Mouse (Mus musculus) inflammation-experienced regulatory T-cells, adult 6 months (primary cell): ENCODE measurements around the gene Sox6. TPM values are rescaled to one million over a fixed set of nuclear protein-coding genes. Genes with fewer than 3 reads are reported as not detected.
"Not testable (repeated sequence)": the region's sequence is repeated elsewhere in the genome, so short reads cannot be mapped to it uniquely, and the experiment has no call there.

Source experiments
- ATAC-seq: one replicate; pipeline ENCODE4 v1.8.0; 2017
- polyA plus RNA-seq, 3 experiments: library from polyadenylated mRNA; unstranded; fragments of 100-300 nt; shearing (Covaris generic); gene quantifications; one replicate each; pipeline ENCODE4 v1.2.1; 2017

Sox6 gene
- polyA plus RNA-seq, 3 experiments from 2014 or later = not detected

- no peak for ATAC-seq
Measured at GRCm38 (mm10) chr7:115630691-115631090, 407.9 kb downstream of the Sox6 start.

GRCm38 (mm10) chr7:115630287-115630686, 408.3 kb downstream of the Sox6 start:
- ATAC-seq = no peak

- ATAC-seq = no peak
Measured at GRCm38 (mm10) chr7:115628766-115629165, 409.8 kb downstream of the Sox6 start.

GRCm38 (mm10) chr7:115625956-115626355, 412.6 kb downstream of the Sox6 start:
- no peak for ATAC-seq

GRCm38 (mm10) chr7:115624907-115625552, 413.6 kb downstream of the Sox6 start:
- no peak for ATAC-seq

- no peak for ATAC-seq
Measured at GRCm38 (mm10) chr7:115624451-115624850, 414.1 kb downstream of the Sox6 start.

GRCm38 (mm10) chr7:115615697-115616237, 422.8 kb downstream of the Sox6 start:
- ATAC-seq = peak; percentile 84

- no peak for ATAC-seq
Measured at GRCm38 (mm10) chr7:115607485-115607884, 431.1 kb downstream of the Sox6 start.

GRCm38 (mm10) chr7:115606125-115606524, 432.5 kb downstream of the Sox6 start:
- not testable (repeated sequence) for ATAC-seq

GRCm38 (mm10) chr7:115604883-115605282, 433.7 kb downstream of the Sox6 start:
- ATAC-seq = no peak

- ATAC-seq = no peak
Measured at GRCm38 (mm10) chr7:115597376-115597775, 441.2 kb downstream of the Sox6 start.

GRCm38 (mm10) chr7:115580461-115580860, 458.1 kb downstream of the Sox6 start:
- no peak for ATAC-seq

GRCm38 (mm10) chr7:115579826-115580225, 458.8 kb downstream of the Sox6 start:
- no peak for ATAC-seq

- no peak for ATAC-seq
Measured at GRCm38 (mm10) chr7:115576387-115576786, 462.2 kb downstream of the Sox6 start.

GRCm38 (mm10) chr7:115574834-115575233, 463.8 kb downstream of the Sox6 start:
- no peak for ATAC-seq

- no peak for ATAC-seq
Measured at GRCm38 (mm10) chr7:115568821-115569240, 469.8 kb downstream of the Sox6 start.

GRCm38 (mm10) chr7:115568301-115568700, 470.3 kb downstream of the Sox6 start:
- ATAC-seq = no peak

GRCm38 (mm10) chr7:115566818-115567217, 471.8 kb downstream of the Sox6 start:
- ATAC-seq = no peak

GRCm38 (mm10) chr7:115565060-115565426, 473.6 kb downstream of the Sox6 start:
- ATAC-seq = no peak

- ATAC-seq = no peak
Measured at GRCm38 (mm10) chr7:115564359-115565059, 474.1 kb downstream of the Sox6 start.

- ATAC-seq = no peak
Measured at GRCm38 (mm10) chr7:115556677-115557076, 481.9 kb downstream of the Sox6 start.

- ATAC-seq = no peak
Measured at GRCm38 (mm10) chr7:115550197-115550804, 488.3 kb downstream of the Sox6 start.

- ATAC-seq = no peak
Measured at GRCm38 (mm10) chr7:115549670-115550069, 488.9 kb downstream of the Sox6 start.
